Mouse (Mus musculus): ENCODE measurements around the gene Slfn3. TPM values are rescaled to one million over a fixed set of nuclear protein-coding genes. Genes with fewer than 3 reads are reported as not detected.
"Not testable (repeated sequence)": the region's sequence is repeated elsewhere in the genome, so short reads cannot be mapped to it uniquely, and the experiment has no call there.

Gene Slfn3
- total RNA-seq (2021): 1 to 10 TPM; 1.2 to 1.3 TPM
- long read RNA-seq, experiment 1: 0 reads
- long read RNA-seq, experiment 2: 0 reads

- DNase-seq: no peak
Observed at GRCm38 (mm10) chr11:83191134-83191893, at the start of gene Slfn3. Gene Slfn3, plus strand, starts transcription at chr11:83191330.

GRCm38 (mm10) chr11:83148939-83149338 lies 42.2 kb upstream of the Slfn3 start:
- DNase-seq: not testable (repeated sequence)

GRCm38 (mm10) chr11:83174948-83175539 lies 16.1 kb upstream of the Slfn3 start, which contains the start of gene Slfn4:
Gene Slfn4, plus strand, starts transcription at chr11:83175186.
- no peak for DNase-seq

- no peak for DNase-seq
Observed at GRCm38 (mm10) chr11:83192001-83192400, 871 bp downstream of the Slfn3 start.

- DNase-seq: no peak
Observed at GRCm38 (mm10) chr11:83205002-83205401, 13.9 kb downstream of the Slfn3 start.

GRCm38 (mm10) chr11:83216119-83216518 lies 25.0 kb downstream of the Slfn3 start:
- DNase-seq: no peak

- no peak for DNase-seq
Observed at GRCm38 (mm10) chr11:83221328-83221877, 30.3 kb downstream of the Slfn3 start.

GRCm38 (mm10) chr11:83223367-83223766 lies 32.2 kb downstream of the Slfn3 start:
- DNase-seq: no peak

- DNase-seq: not testable (repeated sequence)
Observed at GRCm38 (mm10) chr11:83223793-83224192, 32.7 kb downstream of the Slfn3 start.

GRCm38 (mm10) chr11:83224217-83224616 lies 33.1 kb downstream of the Slfn3 start:
- DNase-seq: no peak

GRCm38 (mm10) chr11:83224750-83225149 lies 33.6 kb downstream of the Slfn3 start:
- no peak for DNase-seq

GRCm38 (mm10) chr11:83225371-83225960 lies 34.3 kb downstream of the Slfn3 start:
- no peak for DNase-seq

GRCm38 (mm10) chr11:83227926-83228723 lies 37.0 kb downstream of the Slfn3 start:
- DNase-seq: no peak

- no peak for DNase-seq
Observed at GRCm38 (mm10) chr11:83230966-83231365, 39.8 kb downstream of the Slfn3 start.

GRCm38 (mm10) chr11:83233621-83234020 lies 42.5 kb downstream of the Slfn3 start:
- not testable (repeated sequence) for DNase-seq

GRCm38 (mm10) chr11:83237390-83237789 lies 46.3 kb downstream of the Slfn3 start:
- not testable (repeated sequence) for DNase-seq

- DNase-seq: no peak
Observed at GRCm38 (mm10) chr11:83238389-83238788, 47.3 kb downstream of the Slfn3 start.

- no peak for DNase-seq
Observed at GRCm38 (mm10) chr11:83239811-83240210, 48.7 kb downstream of the Slfn3 start.

- not testable (repeated sequence) for DNase-seq
Observed at GRCm38 (mm10) chr11:83257211-83257610, 66.1 kb downstream of the Slfn3 start.

GRCm38 (mm10) chr11:83262673-83263072 lies 71.5 kb downstream of the Slfn3 start:
- DNase-seq: no peak

GRCm38 (mm10) chr11:83263146-83263545 lies 72.0 kb downstream of the Slfn3 start:
- no peak for DNase-seq

Data from gastrocnemius, postnatal 25 days (tissue).